Mouse (Mus musculus) erythroblast, embryonic 14.5 days (primary cell): Measurements from ENCODE around the gene Mrln. TPM values are rescaled to one million over a fixed set of nuclear protein-coding genes. Genes with fewer than 3 reads are reported as not detected.
"Not testable (repeated sequence)": the region's sequence is repeated elsewhere in the genome, so short reads cannot be mapped to it uniquely, and the experiment has no call there.

Experiments
- H3K27me3 ChIP-seq: 2 replicates; pipeline ENCODE4 v1.6.1; 2012; ENCODE audit warnings: inconsistent platforms; ENCODE audit not compliant: control insufficient read depth
- H3K36me3 ChIP-seq: 2 replicates; pipeline ENCODE4 v1.6.1; 2012; ENCODE audit warnings: mild to moderate bottlenecking, inconsistent platforms; ENCODE audit not compliant: control insufficient read depth
- H3K4me1 ChIP-seq: 2 replicates; pipeline ENCODE4 v1.6.1; 2012; ENCODE audit warnings: inconsistent platforms; ENCODE audit not compliant: control insufficient read depth
- H3K4me3 ChIP-seq: replicated peaks from 2 replicates; pipeline ENCODE3; 2012; ENCODE audit warnings: moderate library complexity, mild to moderate bottlenecking, inconsistent platforms
- H3K9me3 ChIP-seq: 2 replicates; pipeline ENCODE4 v1.6.1; 2012; ENCODE audit warnings: low read length, inconsistent platforms, mixed read lengths; ENCODE audit not compliant: control insufficient read depth
- GATA1 ChIP-seq: IDR thresholded peaks from 2 replicates; pipeline ENCODE4 v1.6.1; 2012; ENCODE audit warnings: low read length, inconsistent platforms, mixed read lengths
- TAL1 ChIP-seq: IDR thresholded peaks from 3 replicates; pipeline ENCODE4 v1.6.1; 2012; ENCODE audit warnings: low read length, inconsistent platforms, mixed read lengths
- polyA plus RNA-seq: library from polyadenylated mRNA; stranded (reverse); fragments of >175 nt; gene quantifications from 2 replicates; pipeline ENCODE4 v1.2.3, GENCODE M21; 2012

Gene Mrln
- polyA plus RNA-seq, 1 experiment, result not detected

DNA sequence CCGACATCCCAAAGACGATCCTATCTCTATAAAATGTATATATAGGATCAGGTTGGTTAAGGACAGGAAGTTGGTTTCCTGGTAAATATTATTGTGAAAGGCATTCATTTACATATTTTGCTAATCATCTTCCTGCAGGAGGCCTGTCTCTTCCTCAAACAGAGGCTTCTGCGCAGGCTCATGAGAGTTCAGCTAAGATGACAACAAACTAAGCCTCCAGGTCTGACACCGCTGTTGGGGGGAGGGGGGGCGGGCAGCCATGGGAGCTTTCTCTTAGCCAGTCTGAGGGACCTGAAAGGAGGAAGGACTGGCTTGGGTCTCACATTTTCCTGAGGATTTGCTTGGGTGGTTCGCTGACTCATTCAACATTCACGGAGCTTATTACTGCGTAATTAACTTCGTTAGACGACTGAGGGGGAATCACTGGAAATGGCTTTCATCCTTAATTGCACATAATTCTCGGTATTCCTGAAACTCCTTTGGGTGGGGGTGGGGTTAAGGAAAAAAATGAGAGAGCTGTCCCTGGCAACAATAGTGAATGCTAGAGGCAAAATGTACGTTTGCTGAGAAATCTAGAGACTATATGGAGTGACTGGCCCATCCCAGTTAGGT, 3.5 kb upstream of the Mrln start:
- no peaks in the 10 kb centered on the region for H3K27me3 ChIP-seq
- H3K9me3 ChIP-seq, result no peaks in the 10 kb centered on the region
- H3K4me1 ChIP-seq, result no peaks in the 10 kb centered on the region
- no peaks in the 10 kb centered on the region for H3K36me3 ChIP-seq
- no peak for TF ChIP-seq GATA1
- TF ChIP-seq TAL1, result no peak
- no peak overlapping the region for H3K4me3 ChIP-seq

DNA sequence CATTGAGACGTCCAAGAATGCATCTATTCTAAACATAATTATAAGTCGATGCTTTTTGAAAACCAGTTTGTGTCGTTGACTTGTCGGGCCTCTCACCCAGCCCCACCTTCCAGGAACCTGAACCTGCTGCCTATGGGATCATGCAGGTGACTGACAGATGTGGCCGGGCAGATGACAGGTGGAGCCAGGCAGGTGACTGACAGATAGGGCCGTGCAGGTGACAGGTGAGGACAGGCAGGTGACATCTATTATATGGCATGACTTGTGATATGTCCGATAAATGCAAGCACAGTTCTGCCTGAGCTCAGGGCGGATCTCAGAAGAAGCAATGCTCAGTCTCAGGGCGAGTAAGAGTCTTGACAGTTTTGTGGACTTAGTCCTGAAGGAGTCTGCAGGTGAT, 6.8 kb downstream of the Mrln start:
- TF ChIP-seq GATA1 (no peak), TAL1 (no peak)
- H3K27me3 ChIP-seq, result no peaks in the 10 kb centered on the region
- H3K36me3 ChIP-seq, result no peaks in the 10 kb centered on the region
- no peak overlapping the region for H3K4me3 ChIP-seq
- peaks cover 2% of the 10 kb centered on the region; the same call in 1 of the 2 replicates for H3K9me3 ChIP-seq
- H3K4me1 ChIP-seq, result no peaks in the 10 kb centered on the region

DNA sequence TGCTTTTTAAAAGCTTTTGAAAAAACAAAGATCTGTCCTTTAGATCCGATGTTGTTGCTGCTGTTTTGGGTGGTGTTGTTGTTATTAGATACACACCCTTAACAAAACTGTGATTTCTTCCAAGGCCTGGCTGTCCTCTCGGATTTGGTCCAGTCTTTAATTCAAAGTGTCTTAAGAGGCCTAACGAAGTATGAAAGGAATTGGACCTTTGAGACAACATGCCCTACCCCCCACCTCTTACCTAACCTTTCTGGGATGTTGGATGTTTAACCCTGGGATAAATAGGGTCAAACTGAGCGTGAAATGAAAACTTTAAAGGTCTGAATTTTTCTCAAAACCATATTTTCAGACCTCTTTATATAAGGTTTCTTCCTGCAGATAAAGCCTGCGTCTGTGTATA, 16.5 kb downstream of the Mrln start:
- no peaks in the 10 kb centered on the region for H3K36me3 ChIP-seq
- no peaks in the 10 kb centered on the region for H3K9me3 ChIP-seq
- TF ChIP-seq GATA1 (no peak), TAL1 (no peak)
- no peaks in the 10 kb centered on the region for H3K27me3 ChIP-seq
- peaks cover 3% of the 10 kb centered on the region; the same call in 1 of the 2 replicates for H3K4me1 ChIP-seq
- no peak overlapping the region for H3K4me3 ChIP-seq

DNA sequence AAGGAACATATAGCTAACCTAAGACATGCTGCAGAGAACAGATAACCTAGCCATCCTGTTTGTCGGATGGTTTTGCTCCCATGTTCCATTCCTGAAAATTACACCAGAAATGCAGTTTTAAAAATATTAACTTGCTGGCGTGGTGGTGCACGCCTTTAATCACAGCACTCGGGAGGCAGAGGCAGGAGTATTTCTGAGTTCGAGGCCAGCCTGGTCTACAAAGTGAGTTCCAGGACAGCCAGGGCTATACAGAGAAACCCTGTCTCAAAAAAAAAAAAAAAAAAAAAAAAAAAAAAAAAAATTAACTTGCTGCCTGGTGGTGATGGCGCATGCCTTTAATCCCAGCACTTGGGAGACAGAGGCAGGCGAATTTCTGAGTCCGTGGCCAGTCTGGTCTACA, 17.8 kb downstream of the Mrln start:
- not testable (repeated sequence) for H3K27me3 ChIP-seq, H3K36me3 ChIP-seq, H3K9me3 ChIP-seq, H3K4me3 ChIP-seq, H3K4me1 ChIP-seq

DNA sequence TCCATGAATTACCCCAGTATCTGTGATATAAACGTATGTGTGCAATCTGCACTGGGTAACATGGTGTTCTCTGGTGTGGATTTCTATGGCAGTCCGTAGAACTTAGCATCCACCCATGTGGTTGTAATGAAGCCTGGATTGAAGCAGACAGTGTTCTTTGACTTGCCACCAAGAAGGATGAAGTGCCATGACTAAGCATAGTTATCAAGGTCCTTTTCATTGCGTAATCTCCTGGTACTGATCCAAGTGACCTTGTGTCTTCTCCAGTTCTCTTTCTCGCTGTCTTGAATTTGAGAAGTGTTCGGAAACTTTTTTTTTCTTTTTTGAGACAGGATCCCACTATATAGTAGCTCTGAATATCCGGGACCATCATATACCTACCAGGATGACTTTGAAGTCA, 20.1 kb downstream of the Mrln start:
- no peaks in the 10 kb centered on the region for H3K27me3 ChIP-seq
- no peaks in the 10 kb centered on the region for H3K36me3 ChIP-seq
- no peaks in the 10 kb centered on the region for H3K4me1 ChIP-seq
- H3K9me3 ChIP-seq, result no peaks in the 10 kb centered on the region
- TF ChIP-seq TAL1 (no peak), GATA1 (no peak)
- H3K4me3 ChIP-seq, result no peak overlapping the region

DNA sequence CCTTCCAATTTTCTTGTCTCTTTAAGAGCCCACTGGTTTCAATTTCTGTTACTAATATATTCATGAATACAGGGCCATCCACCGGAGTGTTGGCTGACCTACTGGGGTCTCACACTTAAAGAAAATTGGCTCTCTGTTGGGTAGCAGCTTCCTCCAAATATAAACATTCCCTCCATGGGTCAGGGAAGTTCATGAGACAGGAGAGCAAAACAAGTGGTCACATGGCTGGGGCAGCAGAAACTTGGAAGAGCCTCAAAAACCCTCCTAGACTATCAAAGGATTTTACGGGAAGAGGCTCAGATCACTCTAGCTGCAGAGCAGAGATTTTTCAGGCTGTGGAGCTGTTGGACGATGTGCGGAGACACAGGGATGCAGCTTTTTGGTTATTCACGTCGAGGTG, 21.3 kb downstream of the Mrln start:
- Histone ChIP-seq H3K4me1 (no peaks in the 10 kb centered on the region), H3K4me3 (no peak overlapping the region), H3K27me3 (no peaks in the 10 kb centered on the region), H3K9me3 (no peaks in the 10 kb centered on the region), H3K36me3 (no peaks in the 10 kb centered on the region)
- TF ChIP-seq GATA1 (no peak), TAL1 (no peak)

DNA sequence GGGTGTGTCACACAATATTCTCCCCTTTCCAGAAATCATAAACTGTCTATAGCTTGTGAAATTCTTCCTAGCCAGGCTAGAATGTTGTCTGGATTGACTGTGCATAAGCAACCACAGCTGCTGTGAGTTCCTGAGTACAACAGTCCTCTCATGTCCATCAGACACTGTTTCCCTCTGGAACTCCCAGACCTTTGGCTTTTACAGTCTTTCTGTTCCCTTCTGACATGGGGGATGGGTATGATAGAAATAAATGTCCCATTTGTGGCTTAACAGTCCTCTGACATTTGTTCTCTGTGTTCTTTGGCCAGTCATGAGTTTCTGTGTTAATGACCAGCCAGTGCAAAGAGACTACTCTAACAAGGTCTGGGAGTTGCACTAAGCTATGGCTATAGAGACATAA, 22.1 kb downstream of the Mrln start:
- no peak overlapping the region for H3K4me3 ChIP-seq
- no peaks in the 10 kb centered on the region for H3K9me3 ChIP-seq
- no peaks in the 10 kb centered on the region for H3K27me3 ChIP-seq
- H3K4me1 ChIP-seq, result no peaks in the 10 kb centered on the region
- no peaks in the 10 kb centered on the region for H3K36me3 ChIP-seq
- TF ChIP-seq GATA1 (no peak), TAL1 (no peak)

DNA sequence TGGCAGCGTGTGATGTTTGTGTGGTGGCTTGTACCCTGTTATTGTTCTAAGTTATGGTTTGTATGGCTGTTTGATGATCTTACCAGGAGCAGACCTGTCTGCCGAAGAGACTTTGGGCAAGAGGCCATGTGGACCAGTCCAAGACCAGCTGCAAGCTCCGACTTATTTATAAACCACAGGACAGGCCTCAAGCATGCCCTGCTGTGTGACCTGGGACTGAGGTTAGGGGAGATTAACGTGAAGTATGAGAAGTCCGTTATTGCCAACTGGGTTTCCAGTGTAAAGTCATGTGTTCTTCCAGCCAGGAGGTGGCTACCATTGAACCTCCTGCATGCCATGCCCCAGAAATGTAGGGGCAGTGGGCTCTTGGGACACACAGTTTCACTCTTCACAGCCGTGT, 25.9 kb downstream of the Mrln start:
- H3K4me3 ChIP-seq, result no peak overlapping the region
- H3K27me3 ChIP-seq, result no peaks in the 10 kb centered on the region
- 0 out of 2 replicates have a peak, but pooled peaks cover 2% of the 10 kb centered on the region for H3K9me3 ChIP-seq
- no peaks in the 10 kb centered on the region for H3K4me1 ChIP-seq
- H3K36me3 ChIP-seq, result no peaks in the 10 kb centered on the region
- no peak for TF ChIP-seq GATA1
- no peak for TF ChIP-seq TAL1

DNA sequence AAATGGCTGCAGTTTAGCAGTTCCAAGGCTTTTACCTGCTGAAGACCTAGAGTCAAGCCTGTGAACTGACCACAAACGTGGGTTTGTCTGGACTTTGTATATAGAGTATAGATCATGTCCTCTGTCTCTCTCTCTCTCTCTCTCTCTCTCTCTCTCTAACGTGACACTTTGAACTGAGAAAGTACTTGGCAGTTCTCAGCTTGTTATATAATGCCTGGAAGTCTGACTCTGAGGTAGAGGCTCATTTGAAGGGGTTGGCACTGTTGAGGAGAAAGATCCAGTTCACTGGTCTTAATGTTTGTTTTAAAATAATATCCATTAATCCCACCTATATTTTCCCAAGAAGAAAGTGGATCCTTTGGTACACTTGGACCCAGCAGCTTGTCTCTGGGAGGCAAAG, 33.5 kb downstream of the Mrln start:
- TF ChIP-seq GATA1 (no peak), TAL1 (no peak)
- Histone ChIP-seq H3K9me3 (0 out of 2 replicates have a peak, but pooled peaks cover 2% of the 10 kb centered on the region), H3K36me3 (no peaks in the 10 kb centered on the region), H3K4me3 (no peak overlapping the region), H3K4me1 (no peaks in the 10 kb centered on the region), H3K27me3 (peaks cover 3% of the 10 kb centered on the region)
